In the genomic region with DNA sequence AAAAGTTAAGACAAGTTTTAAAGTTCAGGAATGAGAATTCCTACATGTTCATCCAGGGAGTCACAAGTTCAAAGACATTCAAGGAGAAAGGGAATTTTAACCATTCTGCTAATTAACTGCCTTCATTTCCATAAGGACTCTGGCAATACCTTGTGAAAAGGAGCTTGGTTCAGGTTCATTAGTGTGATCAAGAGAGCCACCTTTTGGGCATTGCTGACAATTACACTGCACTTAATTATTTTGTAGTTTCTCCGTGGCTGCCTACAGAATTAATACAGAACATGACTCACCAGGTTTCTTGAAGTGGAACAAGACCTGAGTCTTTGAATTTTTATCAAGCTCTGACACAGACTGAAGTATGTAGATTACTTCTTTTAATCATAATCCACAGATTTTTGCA, we compare ENCODE assay signal across 11 mouse cellular contexts. TPM values are rescaled to one million over a fixed set of nuclear protein-coding genes. Genes with fewer than 3 reads are reported as not detected.
DNase-seq lines count a peak whose midpoint lies in the region; ATAC-seq lines count a peak whose summit lies in the region.
"Had no signal": no experiment of that assay in that cellular context is flagged by ENCODE, and none has a peak within 500 bp of the region (broad histone marks: within the 10 kb centered on the region; RNA-seq: fewer than 3 reads in every experiment).

No protein-coding gene starts in this region.

- no peaks in the 10 kb centered on the region for H3K27me3 ChIP-seq in midbrain, embryonic 15.5 days (replicated peaks)
- H3K27me3 ChIP-seq in midbrain, embryonic 10.5 days (ENCODE audit: low read depth, poor library complexity, severe bottlenecking) = no peaks in the 10 kb centered on the region
- H3K27me3 ChIP-seq in forebrain, embryonic 14.5 days (replicated peaks; ENCODE audit: control insufficient read depth, insufficient read depth, low read length) = no peaks in the 10 kb centered on the region
- H3K27me3 ChIP-seq: liver, embryonic 13.5 days; stomach, embryonic 15.5 days had no signal

- ATAC-seq in frontal cortex, adult (ENCODE audit: low TSS enrichment) = peak; percentile 70
- 0 out of 2 replicates have a peak, but pooled peaks have one; percentile 48 for ATAC-seq in midbrain, embryonic 15.5 days (replicated peaks)
- peak; percentile 68 for ATAC-seq in forebrain, embryonic 14.5 days

- H3K27ac ChIP-seq in midbrain, embryonic 15.5 days = no peak overlapping the region
- no peak overlapping the region for H3K27ac ChIP-seq in midbrain, embryonic 10.5 days (replicated peaks)
- H3K27ac ChIP-seq in forebrain, embryonic 14.5 days (ENCODE audit: low read depth, low read length) = no peak overlapping the region
- H3K27ac ChIP-seq: liver, embryonic 13.5 days; stomach, embryonic 15.5 days had no signal

- H3K4me3 ChIP-seq in midbrain, embryonic 15.5 days = no peak overlapping the region
- H3K4me3 ChIP-seq in midbrain, embryonic 10.5 days = no peak overlapping the region
- H3K4me3 ChIP-seq in forebrain, embryonic 14.5 days (ENCODE audit: low read depth, low read length) = no peak overlapping the region
- H3K4me3 ChIP-seq: liver, embryonic 13.5 days; stomach, embryonic 15.5 days had no signal

- no peaks in the 10 kb centered on the region for H3K9me3 ChIP-seq in midbrain, embryonic 15.5 days
- no peaks in the 10 kb centered on the region for H3K9me3 ChIP-seq in midbrain, embryonic 10.5 days (replicated peaks)
- no peaks in the 10 kb centered on the region for H3K9me3 ChIP-seq in forebrain, embryonic 14.5 days (replicated peaks; ENCODE audit: control insufficient read depth, low read length)
- H3K9me3 ChIP-seq: liver, embryonic 13.5 days; stomach, embryonic 15.5 days had no signal

- H3K9ac ChIP-seq in midbrain, embryonic 15.5 days = no peak overlapping the region
- no peak overlapping the region for H3K9ac ChIP-seq in forebrain, embryonic 14.5 days (ENCODE audit: low read length)
- H3K9ac ChIP-seq: liver, embryonic 13.5 days; stomach, embryonic 15.5 days had no signal

- H3K36me3 ChIP-seq in midbrain, embryonic 15.5 days (replicated peaks) = no peaks in the 10 kb centered on the region
- no peaks in the 10 kb centered on the region for H3K36me3 ChIP-seq in midbrain, embryonic 10.5 days
- H3K36me3 ChIP-seq in forebrain, embryonic 14.5 days (ENCODE audit: control insufficient read depth, insufficient read depth, low read length) = no peaks in the 10 kb centered on the region
- H3K36me3 ChIP-seq: liver, embryonic 13.5 days; stomach, embryonic 15.5 days had no signal

- H3K4me2 ChIP-seq in midbrain, embryonic 15.5 days = no peak overlapping the region
- H3K4me2 ChIP-seq in forebrain, embryonic 14.5 days (ENCODE audit: low read length) = no peak overlapping the region
- H3K4me2 ChIP-seq: liver, embryonic 13.5 days; stomach, embryonic 15.5 days had no signal

- DNase-seq in frontal cortex, postnatal 25 days (ENCODE audit: low spot score in 2 of 2) = no peak
- no peak for DNase-seq in midbrain, embryonic 10.5 days (ENCODE audit: low spot score)
- DNase-seq in forebrain, embryonic 14.5 days (ENCODE audit: low spot score) = peak; percentile 74
- DNase-seq in retina, embryonic 14.5 days (ENCODE audit: low spot score) = peak; percentile 45
- DNase-seq in urinary bladder, postnatal 25 days (ENCODE audit: low spot score) = no peak
- no peak for DNase-seq in spleen, postnatal 36 days (ENCODE audit: low spot score in 2 of 2)
- DNase-seq: liver, embryonic 13.5 days had no signal

- 0% methylated on average over 1 of the region's 1 CpGs for WGBS in midbrain, embryonic 15.5 days
- 4% methylated on average over 1 of the region's 1 CpGs for WGBS in midbrain, embryonic 10.5 days
- WGBS in forebrain, embryonic 14.5 days = 0% methylated on average over 1 of the region's 1 CpGs

- no peaks in the 10 kb centered on the region for H3K4me1 ChIP-seq in midbrain, embryonic 15.5 days
- no peaks in the 10 kb centered on the region for H3K4me1 ChIP-seq in midbrain, embryonic 10.5 days
- H3K4me1 ChIP-seq in forebrain, embryonic 14.5 days (ENCODE audit: control insufficient read depth, insufficient read depth, low read length) = no peaks in the 10 kb centered on the region
- H3K4me1 ChIP-seq: liver, embryonic 13.5 days; stomach, embryonic 15.5 days had no signal

RNA-seq across cellular contexts. Expression of gene Ankef1, which starts 52.4 kb away (rescaled TPM):
- polyA plus RNA-seq in midbrain, embryonic 15.5 days (2015; fragmentation: Nextera tagmentation; extraction: Ambion mirVana) = 0.69 and 1.1 TPM in 2 replicates
- 0.65 TPM in 2 replicates for polyA plus RNA-seq in midbrain, embryonic 10.5 days (2016; fragmentation: Nextera tagmentation; extraction: Ambion mirVana)
- polyA plus RNA-seq in forebrain, embryonic 14.5 days (2014; fragmentation: Nextera tagmentation; extraction: Ambion mirVana) = 0.69 and 0.85 TPM in 2 replicates
- polyA plus RNA-seq: C2C12; liver, embryonic 13.5 days had no signal

Comparison
In these comparisons a context has a peak if more than half of its experiments do, and no peak if none do; other contexts are left out.
1. DNase-seq: peak in forebrain, embryonic 14.5 days (single experiment) and retina, embryonic 14.5 days (single experiment); none in frontal cortex, postnatal 25 days (0 of 2), midbrain, embryonic 10.5 days (single experiment), urinary bladder, postnatal 25 days (single experiment) and spleen, postnatal 36 days (0 of 2).
2. Peak in every context shown above with its lines, with median percentiles within 50 percentile points of each other: ATAC-seq.